Mouse (Mus musculus): ENCODE data around the gene Olfml2a.

The Olfml2a gene

GRCm38 (mm10) chr2:39010144-39010543, 78.4 kb downstream of the Olfml2a start:
- in situ Hi-C loops (cut with MboI, MseI) = loop anchor here (5.0 kb wide), 1 partner anchor 52 kb away; no protein-coding TSS in a partner anchor

GRCm38 (mm10) chr2:39011264-39011663, 79.5 kb downstream of the Olfml2a start:
- in situ Hi-C loops (cut with MboI, MseI) = loop anchor here (5.0 kb wide), 1 partner anchor 51 kb away; no protein-coding TSS in a partner anchor

GRCm38 (mm10) chr2:39011971-39012370, 80.2 kb downstream of the Olfml2a start:
- in situ Hi-C loops (cut with MboI, MseI) = loop anchor here (5.0 kb wide), 1 partner anchor 50 kb away; no protein-coding TSS in a partner anchor

GRCm38 (mm10) chr2:39012768-39013279, 81.0 kb downstream of the Olfml2a start:
- in situ Hi-C loops (cut with MboI, MseI) = loop anchor here (5.0 kb wide), 1 partner anchor 49 kb away; no protein-coding TSS in a partner anchor
